Mouse (Mus musculus): ENCODE results near the gene Dkkl1.
A peak's percentile ranks its signal among the peaks of the same experiment; 100 is the strongest.
"Not testable (repeated sequence)": the region's sequence is repeated elsewhere in the genome, so short reads cannot be mapped to it uniquely, and the experiment has no call there.

Gene Dkkl1

DNA sequence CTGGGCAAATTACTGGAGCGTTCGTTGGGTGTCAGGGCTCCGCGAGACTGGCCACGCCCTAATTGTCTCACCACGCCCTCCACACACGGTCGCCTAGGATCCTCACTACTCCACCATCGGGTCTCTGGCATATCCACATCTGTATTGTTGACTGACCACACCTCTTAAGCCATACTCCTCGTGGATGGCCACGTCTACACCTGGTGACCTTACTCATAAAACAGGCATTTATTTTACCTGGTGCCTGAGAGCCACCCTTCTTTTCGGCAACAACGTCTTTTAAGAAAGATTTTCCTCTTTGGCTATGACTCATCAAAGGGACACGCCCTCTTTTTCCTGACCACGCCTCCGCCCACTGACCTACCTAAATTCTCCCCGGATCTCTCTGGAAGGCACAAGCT is at the start of gene Dkkl1:
Gene Dkkl1 (minus strand): TSS at position 297 of the 401 bp plus-strand sequence.
- no peak for DNase-seq

DNA sequence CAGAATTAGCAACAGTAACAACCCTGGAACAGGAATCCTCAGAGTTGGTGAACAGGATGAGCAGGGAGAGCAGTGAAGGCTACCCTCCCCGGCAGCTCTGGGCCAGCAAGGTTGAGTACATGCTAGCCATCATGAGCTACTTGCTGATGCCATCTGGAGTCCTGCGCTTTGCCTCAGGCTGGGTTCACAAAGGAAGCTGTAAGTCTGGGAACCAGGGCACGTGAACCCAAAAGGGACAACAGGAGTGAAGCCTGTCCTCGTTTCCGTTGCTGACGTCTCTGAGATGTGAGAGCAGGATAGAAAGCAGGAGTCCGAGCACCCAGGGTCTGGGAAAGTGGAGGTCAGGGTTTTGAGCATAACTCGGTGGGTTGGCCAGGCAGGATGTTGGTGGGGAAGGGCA is 47.3 kb upstream of the Dkkl1 start:
- no peak for DNase-seq

DNA sequence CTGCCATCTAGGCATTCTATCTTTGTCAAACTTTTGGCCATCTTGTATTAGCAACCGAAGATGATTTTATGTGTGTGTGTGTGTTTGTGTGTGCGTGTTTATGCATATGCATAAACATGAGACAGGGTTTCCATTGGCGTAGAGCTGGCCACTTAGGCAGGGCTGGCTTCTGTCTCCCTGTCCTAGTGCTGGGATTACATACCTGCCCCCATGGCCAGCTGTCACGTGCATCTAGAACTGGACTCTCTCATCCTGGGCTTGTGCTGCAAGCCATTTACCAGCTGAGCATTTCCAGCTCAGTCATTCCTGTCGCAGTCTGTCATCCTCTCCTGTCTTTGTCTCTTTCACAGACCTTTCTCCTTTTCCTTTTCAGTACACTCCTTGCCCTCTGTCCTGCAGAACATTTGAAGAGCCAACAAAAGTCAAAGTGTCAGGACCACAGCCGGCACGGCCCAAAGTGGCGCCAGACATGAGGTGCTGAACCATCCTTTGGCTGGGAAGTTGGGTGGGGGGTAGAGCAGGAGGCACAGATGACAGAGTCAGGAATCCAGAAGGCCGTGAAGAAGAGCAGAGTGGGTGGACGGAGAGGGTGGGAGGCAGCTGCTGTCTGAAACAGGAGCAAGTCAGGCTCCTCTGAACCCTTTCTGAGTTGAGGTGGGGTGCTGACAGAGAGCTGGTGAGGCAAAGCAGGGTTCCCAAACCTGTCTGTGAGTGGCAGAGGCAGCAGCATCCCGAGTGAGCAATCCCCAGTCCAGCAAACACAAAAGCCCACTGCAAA is 45.3 kb upstream of the Dkkl1 start:
- DNase-seq, result no peak

DNA sequence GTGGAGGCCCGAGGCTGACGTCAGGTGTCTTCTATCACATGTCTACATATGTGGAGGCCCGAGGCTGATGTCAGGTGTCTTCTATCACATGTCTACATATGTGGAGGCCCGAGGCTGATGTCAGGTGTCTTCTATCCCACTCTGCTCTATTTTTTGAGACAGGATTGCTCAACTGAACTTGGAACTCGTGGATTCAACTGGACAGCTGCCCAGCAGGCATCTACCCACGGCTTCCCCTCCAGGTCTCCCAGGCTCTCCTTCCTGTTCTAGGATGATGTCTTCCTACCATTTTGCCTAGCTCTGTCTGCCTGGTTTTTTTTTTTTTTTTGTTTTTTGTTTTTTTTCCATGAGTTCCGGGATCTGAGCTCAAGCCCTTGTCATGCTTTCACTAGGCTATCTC is 43.9 kb upstream of the Dkkl1 start:
- not testable (repeated sequence) for DNase-seq

DNA sequence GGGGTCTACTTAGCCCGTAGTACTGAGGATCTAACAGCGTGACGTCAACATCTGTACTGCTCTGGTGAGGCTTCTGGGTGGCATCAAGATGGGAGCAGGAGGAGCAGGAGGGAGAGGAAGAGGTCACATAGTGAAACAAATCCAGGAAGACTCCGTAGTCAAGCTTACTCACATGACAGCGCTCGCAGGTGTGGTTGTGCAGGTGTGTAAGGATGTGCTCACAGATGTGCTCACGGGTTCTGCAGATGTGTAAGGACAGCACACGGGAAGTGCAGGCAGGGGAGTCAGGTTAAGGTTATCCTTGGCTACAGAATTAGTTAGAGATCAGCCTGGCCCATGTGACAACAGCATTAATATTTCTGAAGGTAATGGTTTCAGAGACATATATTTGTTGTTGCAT is 41.9 kb upstream of the Dkkl1 start:
- DNase-seq, result no peak

DNA sequence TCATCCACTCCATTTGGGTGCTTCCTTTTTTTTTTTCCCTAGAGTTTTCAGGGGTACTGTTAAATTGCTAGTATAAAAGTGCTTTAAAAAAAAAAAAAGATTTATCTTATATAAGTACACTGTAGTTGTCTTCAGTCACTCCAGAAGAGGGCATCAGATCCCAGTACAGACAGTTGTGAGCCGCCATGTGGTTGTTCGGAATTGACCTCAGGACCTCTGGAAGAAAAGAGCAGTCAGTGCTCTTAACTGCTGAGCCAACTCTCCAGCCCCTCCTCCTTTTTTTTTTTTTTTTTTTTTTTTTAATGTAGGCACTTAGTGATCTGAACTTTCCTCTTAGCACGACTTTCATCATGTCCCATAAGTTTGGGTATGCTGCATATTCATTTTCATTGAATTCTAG is 35.7 kb upstream of the Dkkl1 start:
- DNase-seq, result no peak

DNA sequence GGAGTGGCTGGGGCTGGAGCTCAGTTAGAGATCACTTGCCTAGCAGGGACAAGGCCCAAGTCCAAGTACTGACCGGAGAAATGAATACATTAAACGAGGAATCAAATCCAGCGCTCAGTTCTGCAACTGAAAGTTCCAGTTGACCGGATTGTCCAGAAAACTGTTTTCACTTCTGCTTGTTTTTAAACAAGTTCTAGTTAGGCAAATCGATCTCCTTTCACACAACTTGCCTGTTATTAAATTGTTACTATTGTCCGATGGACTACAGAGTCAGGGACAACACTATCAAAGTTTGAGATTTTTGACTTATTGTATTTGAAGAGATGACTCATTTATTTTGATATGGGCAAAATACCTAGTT is 29.4 kb upstream of the Dkkl1 start:
- DNase-seq, result no peak

DNA sequence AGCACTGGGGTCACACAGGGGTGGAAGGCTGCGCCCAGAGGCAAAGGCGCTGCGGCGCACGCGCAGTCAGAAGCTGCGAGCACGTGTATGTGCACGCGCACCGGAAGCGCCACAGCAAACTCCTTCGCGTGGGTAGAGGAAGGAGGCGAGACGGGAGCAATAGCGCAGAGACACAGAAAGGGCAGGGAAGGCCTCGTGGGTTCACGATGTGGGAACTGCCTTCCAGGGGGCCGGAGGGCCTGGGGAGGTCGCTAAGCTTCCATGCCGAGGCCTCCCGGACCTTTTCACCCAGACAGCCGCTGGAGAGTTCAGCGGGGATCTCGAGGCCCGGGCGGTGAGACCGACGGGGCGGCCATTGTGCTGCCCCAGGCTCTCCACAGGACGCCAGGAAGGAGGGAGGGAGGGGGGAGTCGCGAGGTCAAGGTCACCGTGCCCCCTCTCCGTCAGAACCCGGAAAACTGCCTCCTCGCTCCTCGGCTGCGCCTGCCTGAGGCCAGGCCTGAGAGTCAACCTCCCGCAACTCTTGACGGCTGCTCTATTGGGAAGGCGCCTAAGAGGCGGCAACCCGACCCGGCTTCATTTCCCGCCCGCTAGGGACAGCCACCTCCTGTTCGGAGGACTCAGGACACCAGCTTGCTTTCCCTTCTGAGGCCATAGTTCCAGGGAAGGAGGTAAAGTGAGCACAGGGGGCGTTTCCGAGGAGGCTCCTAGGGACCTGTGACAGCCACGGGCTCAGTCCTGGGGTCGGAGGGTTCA is 28.9 kb upstream of the Dkkl1 start, which contains the start of gene Slc6a16:
Gene Slc6a16 (plus strand): TSS at position 453 of the 756 bp plus-strand sequence.
- peak; percentile 72 for DNase-seq

DNA sequence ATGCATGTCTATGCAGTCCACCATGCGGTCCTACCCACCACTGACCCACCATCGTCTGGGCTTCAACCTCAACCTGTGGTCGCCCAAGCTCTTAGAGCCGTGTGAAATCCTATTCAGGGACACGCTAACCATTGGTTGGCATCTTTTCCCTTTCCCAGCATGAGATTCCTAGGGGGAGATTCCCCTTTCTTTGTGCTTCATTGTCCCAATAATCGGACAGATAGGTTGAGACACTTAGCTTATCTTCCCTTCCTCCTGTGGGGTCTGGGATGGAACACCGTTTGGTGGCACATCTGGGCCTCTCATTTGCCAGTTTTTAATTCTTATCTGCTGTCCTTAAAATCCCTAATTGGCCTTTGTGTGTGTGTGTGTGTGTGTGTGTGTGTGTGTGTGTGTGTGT is 28.2 kb upstream of the Dkkl1 start:
- no peak for DNase-seq

DNA sequence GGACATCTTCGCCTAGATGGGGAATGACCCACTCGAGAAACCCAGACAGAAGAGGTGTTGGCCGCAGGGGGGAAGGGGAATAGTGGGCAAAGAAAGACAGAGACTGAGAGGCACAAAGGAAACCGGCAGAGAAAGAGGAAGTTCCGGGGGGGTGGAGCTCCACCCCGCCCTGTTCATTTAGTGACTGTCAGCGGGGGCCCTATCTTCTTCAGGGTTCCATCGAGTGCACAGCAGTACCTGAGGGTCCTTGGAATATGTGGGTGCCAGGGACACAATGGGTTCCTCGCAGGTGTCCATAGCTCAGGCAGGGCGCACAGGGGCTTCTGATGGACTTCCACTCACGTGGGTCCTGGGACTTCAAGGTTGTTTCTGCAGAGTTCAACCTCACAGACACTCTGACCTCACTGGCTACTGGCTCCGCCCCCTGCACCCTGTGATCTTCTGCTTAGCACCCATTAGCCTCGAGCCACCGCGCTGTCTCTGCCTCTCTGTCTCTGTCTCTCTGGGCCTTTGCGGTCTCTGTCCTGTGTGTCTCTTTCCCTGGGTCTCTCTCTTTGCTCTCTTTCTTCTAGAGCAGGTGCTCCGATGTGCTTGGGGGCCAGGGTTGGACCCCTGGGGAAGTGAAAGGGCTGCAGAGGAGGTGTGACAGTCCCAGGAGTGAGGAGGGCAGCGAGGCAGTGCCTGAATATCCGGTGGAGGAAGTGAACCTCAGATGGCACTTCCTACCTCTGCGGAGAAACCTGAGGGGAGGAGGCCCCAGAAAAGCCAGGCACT is 27.0 kb upstream of the Dkkl1 start, which contains the start of gene Cd37:
Gene Cd37 (minus strand): TSS at position 393 of the 774 bp plus-strand sequence.
- DNase-seq, result no peak

DNA sequence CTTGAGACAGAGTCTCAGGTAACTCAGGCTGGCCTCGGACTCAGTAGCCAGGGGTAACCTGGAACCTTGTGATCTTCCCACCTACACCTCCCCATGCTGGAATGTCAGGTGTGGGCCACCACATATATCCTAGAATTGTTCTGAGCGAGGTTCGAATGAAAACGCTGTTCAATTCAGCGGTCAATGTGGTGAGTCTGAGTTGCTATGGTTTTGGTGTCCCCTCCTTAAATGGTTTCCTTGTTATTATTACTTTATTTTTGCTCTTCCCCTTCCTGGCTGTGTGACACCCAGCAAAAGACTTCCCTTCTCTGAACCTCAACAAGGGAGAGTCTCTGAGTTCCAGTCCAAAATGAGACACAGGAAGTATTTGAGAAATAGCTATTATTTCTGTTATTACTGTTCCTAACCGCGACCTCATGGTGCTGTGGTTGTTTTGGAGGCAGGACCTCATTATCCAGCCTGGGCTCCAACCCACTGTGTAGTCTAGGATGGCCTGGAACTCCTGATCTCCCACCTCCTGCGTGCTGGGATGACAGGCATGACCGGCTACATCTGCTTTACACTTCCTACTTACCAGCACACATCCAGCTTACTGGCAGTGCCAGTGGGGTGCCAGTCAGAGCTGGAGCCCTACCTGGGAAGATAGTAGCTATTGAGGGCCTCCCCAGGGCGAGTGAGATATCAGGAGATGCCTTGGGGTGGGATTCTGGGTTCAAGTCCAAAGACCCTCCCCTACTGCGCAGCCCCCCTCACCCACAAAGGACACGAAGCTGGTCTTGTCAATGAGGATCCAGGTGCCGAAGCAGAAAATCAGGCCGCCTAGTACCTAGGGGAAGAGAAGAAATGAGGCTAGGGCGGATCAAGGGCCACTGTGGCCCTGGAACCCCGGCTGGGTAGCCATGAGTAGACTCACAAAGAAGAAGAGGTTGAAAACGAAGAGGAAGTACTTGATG is 26.1 kb upstream of the Dkkl1 start:
- no peak for DNase-seq

DNA sequence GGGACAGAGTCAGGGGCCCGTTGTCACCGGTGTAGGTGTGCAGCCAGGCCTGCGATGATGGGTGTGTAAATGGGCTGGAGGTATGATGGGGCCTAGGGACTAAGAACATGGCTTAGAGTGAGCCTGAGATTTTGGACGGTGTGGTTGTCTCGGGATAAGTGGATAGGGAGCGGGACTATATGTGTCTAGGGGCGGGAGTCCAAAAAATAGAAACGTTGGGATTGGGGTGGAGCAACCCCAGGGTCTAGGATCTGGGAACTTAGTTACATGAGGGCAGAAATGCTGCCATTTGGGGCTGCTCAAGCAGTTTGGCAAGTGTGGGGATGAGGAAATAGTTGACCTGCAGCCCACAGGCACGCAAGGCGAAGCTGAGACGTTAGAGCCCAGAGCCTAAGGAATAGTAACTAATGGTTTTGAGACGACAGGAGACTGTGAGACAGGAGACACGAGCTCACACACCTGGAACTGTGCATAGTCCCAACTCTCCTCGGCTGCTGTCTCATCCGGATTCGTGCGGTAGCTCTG is 23.8 kb upstream of the Dkkl1 start:
- DNase-seq, result no peak

DNA sequence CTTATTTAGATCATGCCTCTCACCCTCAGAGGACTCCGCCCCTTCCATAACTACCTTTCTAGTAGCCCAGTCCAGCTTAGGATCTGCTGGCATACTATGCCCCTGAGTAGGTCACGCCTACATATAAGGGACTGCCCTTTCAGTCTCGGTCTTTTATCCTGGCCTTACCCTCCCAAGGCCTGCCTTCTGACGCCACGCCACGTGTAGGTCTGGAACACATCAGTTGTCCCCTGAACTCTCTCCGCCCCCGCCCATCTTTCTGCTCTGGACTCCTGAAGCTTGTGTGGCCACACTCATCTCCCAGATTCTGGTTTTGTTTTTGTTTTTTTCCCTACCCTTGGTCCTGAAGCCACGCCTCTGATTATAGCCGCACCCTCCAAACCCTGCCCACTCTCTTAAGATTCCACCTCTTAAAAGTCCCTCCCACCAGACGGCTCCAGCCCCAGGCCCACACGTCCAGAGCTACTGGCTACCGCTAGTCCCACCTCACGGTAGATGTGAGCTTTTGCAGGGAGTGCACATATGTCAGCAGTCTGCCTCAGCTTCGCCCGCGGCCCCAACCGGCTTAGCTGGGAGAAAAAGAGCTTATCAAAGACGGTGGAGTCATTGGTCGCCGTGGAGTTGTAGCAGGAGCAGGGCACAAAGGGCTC is 23.1 kb upstream of the Dkkl1 start:
- peak; percentile 39 for DNase-seq

DNA sequence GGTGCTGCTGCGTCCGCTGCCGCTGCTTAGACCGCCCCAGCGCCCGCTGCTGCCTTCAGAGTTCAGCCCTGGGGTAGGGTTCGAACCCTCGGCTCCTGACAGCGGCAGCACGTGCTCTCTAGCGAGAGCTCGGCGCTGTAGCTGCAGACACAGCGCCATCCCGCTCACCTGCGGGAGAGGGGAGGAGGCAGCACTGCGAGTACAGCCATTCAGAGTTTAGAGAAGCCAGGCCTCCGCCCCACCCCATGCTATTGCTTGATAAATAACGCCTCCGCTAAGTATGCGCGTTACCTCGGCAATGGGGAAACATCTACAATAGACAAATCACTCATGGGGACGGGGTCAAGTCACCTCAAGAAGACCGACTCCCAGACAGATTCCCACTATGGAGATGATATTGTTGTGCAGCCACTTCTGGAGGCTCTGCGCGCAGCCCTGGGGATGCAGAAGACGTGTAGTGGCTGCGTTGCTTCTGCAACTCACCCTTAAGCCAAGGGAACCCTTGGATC is 22.4 kb upstream of the Dkkl1 start:
- DNase-seq, result no peak

DNA sequence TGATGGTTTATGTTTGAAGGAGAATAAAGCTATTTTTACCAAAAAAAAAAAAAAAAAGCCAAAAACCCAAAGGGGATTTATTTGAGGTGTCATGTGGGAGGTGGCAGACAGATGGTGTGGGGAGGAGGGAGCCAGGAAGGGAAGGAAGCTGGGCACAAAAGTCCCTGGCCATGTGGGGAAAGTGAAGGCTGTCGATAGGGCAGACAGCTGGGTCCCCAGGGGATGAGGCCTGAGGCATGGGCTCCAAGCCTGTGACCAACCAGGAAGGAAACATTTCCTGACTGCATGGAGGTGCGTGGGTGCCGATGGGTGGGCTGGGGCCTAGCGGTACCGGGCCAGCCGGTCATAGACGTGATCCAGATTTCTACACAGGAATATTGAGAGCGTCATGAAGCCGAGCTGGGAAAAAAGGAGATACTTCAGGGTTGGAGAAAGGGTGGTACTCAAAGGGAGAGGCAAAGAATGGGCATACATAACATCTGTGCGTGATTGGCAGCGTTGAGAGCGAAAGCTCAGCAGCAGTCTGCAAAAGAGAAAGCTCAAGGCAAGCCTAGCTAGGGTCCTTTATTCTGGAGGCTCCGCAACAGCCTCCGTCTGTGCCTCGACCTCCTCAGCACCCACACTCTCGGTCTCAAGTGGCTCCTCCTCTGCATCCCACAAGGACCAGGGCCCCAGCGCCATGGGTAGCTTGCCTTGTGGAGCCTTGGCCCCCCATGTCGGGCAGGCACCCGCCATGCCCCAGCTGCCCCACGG is 21.8 kb upstream of the Dkkl1 start:
- peak; percentile 17 for DNase-seq

DNA sequence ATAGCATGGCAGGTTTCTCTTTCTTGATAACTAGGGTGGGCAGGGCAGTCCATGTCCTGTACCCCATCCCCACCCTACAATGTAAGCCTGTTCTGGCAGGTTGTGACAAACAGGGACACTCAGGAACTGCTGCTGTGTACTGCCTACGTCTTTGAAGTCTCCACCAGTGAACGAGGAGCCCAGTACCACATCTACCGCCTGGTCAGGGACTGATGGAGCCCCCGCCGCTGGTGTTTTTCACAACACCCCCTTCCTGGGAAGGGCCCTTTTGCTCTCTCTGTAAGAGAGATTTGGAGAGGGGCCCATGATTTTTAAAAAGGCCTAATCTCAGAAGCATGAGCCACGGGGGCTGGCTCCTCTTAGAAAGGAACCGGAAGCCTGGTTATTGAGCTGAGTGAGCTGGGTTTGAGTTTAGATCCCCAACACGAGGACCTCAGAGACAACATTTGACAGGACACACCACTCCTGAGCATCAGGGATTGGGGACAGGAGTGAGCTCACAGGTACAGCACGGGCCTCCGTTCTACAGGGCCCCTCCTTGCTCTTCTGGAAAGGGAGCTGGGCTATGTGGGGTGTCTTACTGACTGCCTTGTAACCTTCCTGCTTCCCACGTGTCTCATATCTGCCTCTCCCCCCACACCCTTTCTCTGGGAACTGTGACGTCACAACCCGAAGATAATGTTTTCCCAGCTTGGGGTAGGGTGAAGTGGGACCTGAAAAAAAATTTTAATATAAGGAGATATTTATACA is 20.9 kb upstream of the Dkkl1 start:
- no peak for DNase-seq

DNA sequence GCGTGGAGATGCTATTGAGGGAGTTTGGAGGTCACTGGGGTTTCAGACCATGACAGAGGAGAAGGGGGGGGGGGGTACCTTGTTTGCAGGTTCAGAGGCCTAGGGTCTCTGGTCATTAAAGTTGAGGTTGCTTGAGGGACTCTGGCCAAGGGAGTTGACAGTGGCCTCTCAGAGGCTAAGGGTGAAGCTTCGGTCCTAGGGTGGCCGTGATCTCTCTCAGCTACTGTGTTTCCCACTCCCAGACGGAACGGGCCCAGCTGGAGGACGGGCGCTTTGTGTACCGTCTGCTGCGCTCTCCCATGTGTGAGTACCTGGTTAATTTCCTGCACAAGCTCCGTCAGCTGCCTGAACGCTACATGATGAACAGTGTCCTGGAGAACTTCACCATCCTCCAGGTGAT is 20.0 kb upstream of the Dkkl1 start:
- no peak for DNase-seq

DNA sequence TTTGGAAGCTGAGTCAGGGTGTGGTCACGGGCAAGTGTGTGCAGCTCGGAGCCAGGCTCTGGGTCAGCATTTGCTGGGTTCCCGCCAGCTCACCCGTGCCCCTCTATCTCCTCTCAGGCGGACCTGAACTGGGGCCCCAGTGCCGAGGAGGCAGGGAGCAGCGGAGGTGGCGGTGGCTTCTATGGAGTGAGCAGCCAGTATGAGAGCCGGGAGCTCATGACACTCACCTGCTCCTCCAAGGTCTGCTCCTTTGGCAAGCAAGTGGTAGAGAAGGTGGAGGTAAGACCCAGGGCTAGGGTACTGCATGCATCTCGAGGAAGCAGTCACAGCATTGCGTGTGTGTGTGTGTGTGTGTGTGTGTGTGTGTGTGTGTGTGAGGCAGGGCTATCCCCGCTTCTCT is 19.2 kb upstream of the Dkkl1 start:
- no peak for DNase-seq

DNA sequence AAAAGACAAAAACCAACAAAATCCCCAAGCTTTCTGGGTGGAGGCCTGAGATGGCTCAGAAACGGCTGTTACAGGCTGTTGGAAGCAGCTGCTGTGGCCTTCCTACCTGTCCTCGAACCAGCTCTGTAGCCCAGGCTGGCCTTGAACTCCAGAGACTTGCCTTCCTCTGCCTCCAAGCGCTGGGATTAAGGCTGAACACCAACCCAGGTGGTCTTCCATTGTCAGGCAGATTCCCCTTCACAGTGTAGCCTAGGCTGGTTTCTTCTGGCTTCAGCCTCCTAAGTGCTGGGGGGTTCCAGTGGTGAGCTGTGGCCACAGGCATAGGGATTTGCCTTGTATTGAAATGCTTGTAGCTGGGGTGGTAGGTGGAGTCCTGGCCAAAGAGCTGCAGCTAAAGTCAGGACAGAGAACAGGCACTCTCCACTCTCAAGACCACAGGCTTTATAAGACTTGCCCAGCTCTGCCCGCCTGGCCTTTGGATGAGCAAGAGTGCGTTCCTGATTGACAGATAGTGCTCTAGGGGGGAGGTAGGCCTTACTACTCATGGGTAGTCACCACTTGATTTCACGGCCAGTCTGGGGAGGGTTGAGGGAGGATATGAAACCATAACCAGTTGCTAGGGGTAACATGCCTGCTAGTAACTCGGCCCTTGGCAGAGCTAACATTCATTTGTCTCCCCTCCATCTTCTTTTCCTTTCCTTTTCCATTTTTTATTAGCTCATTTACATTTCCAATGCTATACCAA is 17.7 kb upstream of the Dkkl1 start:
- DNase-seq, result no peak

All from right cerebral cortex, postnatal 4 days (tissue).